Mouse (Mus musculus) MEL (cell line): ENCODE measurements at regions not wholly inside any gene's neighbourhood (a gene's known extent, or its start where the extent isn't known, plus 50 kb on each side); places are given as distances from the start of the nearest gene placed in this dataset.
A peak's percentile ranks its signal among the peaks of the same experiment; 100 is the strongest.

Experiments
- DNase-seq: peaks from one replicate; pipeline ENCODE4 v3.0.0; 2011; ENCODE audit warnings: low read depth, low spot score
- H3K27ac ChIP-seq: 2 replicates; pipeline ENCODE4 v1.5.1; 2012; ENCODE audit warnings: low read depth, mild to moderate bottlenecking, control low read depth, low read length, moderate library complexity; ENCODE audit not compliant: control insufficient read depth
- H3K27me3 ChIP-seq, 2 experiments: fragments of 150-350 bp in 1 of 2; sonication (generic) in 1 of 2; 2 replicates each; pipeline ENCODE4 v1.6.1; 2012; ENCODE audit warnings: low read length in 2 of 2, mild to moderate bottlenecking in 2 of 2, improper control_type of control experiment in 1 of 2, moderate library complexity in 1 of 2; ENCODE audit not compliant: insufficient read depth in 2 of 2, control insufficient read depth in 1 of 2
- H3K36me3 ChIP-seq, 2 experiments: 2 replicates each; pipeline ENCODE4 v1.6.1; 2012 to 2014; ENCODE audit warnings: low read length in 2 of 2, improper control_type of control experiment in 1 of 2, inconsistent platforms in 1 of 2, mild to moderate bottlenecking in 1 of 2; ENCODE audit not compliant: insufficient read depth in 2 of 2, control insufficient read depth in 1 of 2
- H3K4me1 ChIP-seq, 2 experiments: fragments of 150-350 bp in 1 of 2; sonication (generic) in 1 of 2; 2 replicates each; pipeline ENCODE4 v1.6.1; 2012; ENCODE audit warnings: low read length in 2 of 2, improper control_type of control experiment in 1 of 2, mild to moderate bottlenecking in 1 of 2; ENCODE audit not compliant: insufficient read depth in 2 of 2, control insufficient read depth in 1 of 2
- H3K4me3 ChIP-seq, 2 experiments: fragments of 150-350 bp in 1 of 2; sonication (generic) in 1 of 2; 2 replicates each; pipeline ENCODE4 v1.5.1; 2012; ENCODE audit warnings: low read depth in 2 of 2, low read length in 2 of 2, mild to moderate bottlenecking in 2 of 2, moderate library complexity in 2 of 2, control low read depth in 1 of 2, improper control_type of control experiment in 1 of 2; ENCODE audit not compliant: control insufficient read depth in 1 of 2, insufficient read depth in 1 of 2
- H3K79me2 ChIP-seq: 2 replicates; pipeline ENCODE4 v1.6.1; 2012; ENCODE audit warnings: mild to moderate bottlenecking, low read length, moderate library complexity; ENCODE audit not compliant: control insufficient read depth, poor library complexity, insufficient read depth
- H3K9ac ChIP-seq: 2 replicates; pipeline ENCODE4 v1.6.1; 2012; ENCODE audit warnings: low read depth, mild to moderate bottlenecking, control low read depth, low read length, moderate library complexity; ENCODE audit not compliant: control insufficient read depth, poor library complexity, severe bottlenecking
- H3K9me3 ChIP-seq: fragments of 150-350 bp; sonication (generic); replicated peaks from 2 replicates; pipeline ENCODE4 v1.6.1; 2012; ENCODE audit warnings: mild to moderate bottlenecking, low read length, improper control_type of control experiment, moderate library complexity; ENCODE audit not compliant: insufficient read depth
- CHD1 ChIP-seq: IDR thresholded peaks from 2 replicates; pipeline ENCODE4 v1.6.1; 2012; ENCODE audit warnings: low read depth, mild to moderate bottlenecking, inconsistent platforms, low read length, improper control_type of control experiment
- CHD2 ChIP-seq: IDR thresholded peaks from 2 replicates; pipeline ENCODE4 v1.6.1; 2011; ENCODE audit warnings: low read length, improper control_type of control experiment
- CTCF ChIP-seq, 3 experiments: IDR thresholded peaks in 2 of 3; conservative IDR thresholded peaks in 1 of 3; 2 replicates each; pipeline ENCODE4 v1.5.1; 2011 to 2012; ENCODE audit warnings: low read length in 3 of 3, low read depth in 2 of 3, mild to moderate bottlenecking in 2 of 3, improper control_type of control experiment in 1 of 3, inconsistent platforms in 1 of 3, mixed read lengths in 1 of 3, moderate library complexity in 1 of 3; ENCODE audit not compliant: control insufficient read depth in 1 of 3, insufficient read depth in 1 of 3, poor library complexity in 1 of 3, severe bottlenecking in 1 of 3
- E2F4 ChIP-seq: IDR thresholded peaks from 2 replicates; pipeline ENCODE4 v1.6.1; 2011; ENCODE audit warnings: low read depth, low read length, improper control_type of control experiment, borderline replicate concordance
- ELF1 ChIP-seq: IDR thresholded peaks from 2 replicates; pipeline ENCODE4 v1.6.1; 2014; ENCODE audit warnings: low read depth, mild to moderate bottlenecking, inconsistent platforms, low read length, improper control_type of control experiment, moderate library complexity
- EP300 ChIP-seq, 2 experiments: IDR thresholded peaks; 2 replicates each; pipeline ENCODE4 v1.6.1; 2011; ENCODE audit warnings: improper control_type of control experiment in 2 of 2, low read length in 2 of 2, low read depth in 1 of 2, mild to moderate bottlenecking in 1 of 2
- ETS1 ChIP-seq: IDR thresholded peaks from 2 replicates; pipeline ENCODE4 v1.6.1; 2012; ENCODE audit warnings: low read depth, mild to moderate bottlenecking, inconsistent platforms, low read length, improper control_type of control experiment, moderate library complexity
- GABPA ChIP-seq: IDR thresholded peaks from 2 replicates; pipeline ENCODE4 v1.6.1; 2012; ENCODE audit warnings: low read depth, mild to moderate bottlenecking, inconsistent platforms, low read length, improper control_type of control experiment, moderate library complexity
- GATA1 ChIP-seq: IDR thresholded peaks from 2 replicates; pipeline ENCODE4 v1.6.1; 2011; ENCODE audit warnings: low read depth, low read length, improper control_type of control experiment
- HCFC1 ChIP-seq: IDR thresholded peaks from 2 replicates; pipeline ENCODE4 v1.6.1; 2012; ENCODE audit warnings: low read depth, mild to moderate bottlenecking, inconsistent platforms, low read length, improper control_type of control experiment, moderate library complexity
- JUND ChIP-seq: IDR thresholded peaks from 2 replicates; pipeline ENCODE4 v1.6.1; 2011; ENCODE audit warnings: low read depth, mild to moderate bottlenecking, improper control_type of control experiment, low read length
- KAT2A ChIP-seq: conservative IDR thresholded peaks from 2 replicates; pipeline ENCODE4 v1.6.1; 2012; ENCODE audit warnings: low read depth, low read length, improper control_type of control experiment, inconsistent platforms
- MAFK ChIP-seq: IDR thresholded peaks from 2 replicates; pipeline ENCODE4 v1.6.1; 2011; ENCODE audit warnings: low read depth, mild to moderate bottlenecking, low read length, improper control_type of control experiment, borderline replicate concordance
- MAX ChIP-seq: IDR thresholded peaks from 2 replicates; pipeline ENCODE4 v1.6.1; 2011; ENCODE audit warnings: low read length, improper control_type of control experiment
- MAZ ChIP-seq: IDR thresholded peaks from 2 replicates; pipeline ENCODE4 v1.6.1; 2012; ENCODE audit warnings: low read depth, mild to moderate bottlenecking, inconsistent platforms, low read length, improper control_type of control experiment
- MEF2A ChIP-seq: IDR thresholded peaks from 2 replicates; pipeline ENCODE4 v1.6.1; 2014; ENCODE audit warnings: low read depth, mild to moderate bottlenecking, inconsistent platforms, low read length, improper control_type of control experiment; ENCODE audit not compliant: poor library complexity, insufficient replicate concordance, severe bottlenecking; ENCODE audit errors: extremely low read depth
- MXI1 ChIP-seq: IDR thresholded peaks from 2 replicates; pipeline ENCODE4 v1.6.1; 2011; ENCODE audit warnings: mild to moderate bottlenecking, low read depth, low read length, improper control_type of control experiment
- MYB ChIP-seq: IDR thresholded peaks from 2 replicates; pipeline ENCODE4 v1.6.1; 2011; ENCODE audit warnings: mild to moderate bottlenecking, low read depth, low read length, improper control_type of control experiment
- MYC ChIP-seq: IDR thresholded peaks from 2 replicates; pipeline ENCODE4 v1.6.1; 2011; ENCODE audit warnings: low read depth, mild to moderate bottlenecking, low read length, improper control_type of control experiment, moderate library complexity
- NELFE ChIP-seq: IDR thresholded peaks from 2 replicates; pipeline ENCODE4 v1.6.1; 2011; ENCODE audit warnings: low read depth, low read length, improper control_type of control experiment
- NRF1 ChIP-seq: IDR thresholded peaks from 2 replicates; pipeline ENCODE4 v1.6.1; 2014; ENCODE audit warnings: low read depth, mild to moderate bottlenecking, inconsistent platforms, low read length, improper control_type of control experiment, moderate library complexity; ENCODE audit not compliant: poor library complexity, insufficient read depth, severe bottlenecking
- POLR2A ChIP-seq, 2 experiments: IDR thresholded peaks; 2 replicates each; pipeline ENCODE4 v1.6.1; 2011 to 2012; ENCODE audit warnings: low read length in 2 of 2, mild to moderate bottlenecking in 2 of 2, control low read depth in 1 of 2, improper control_type of control experiment in 1 of 2, low read depth in 1 of 2, moderate library complexity in 1 of 2; ENCODE audit not compliant: control insufficient read depth in 1 of 2, insufficient read depth in 1 of 2, poor library complexity in 1 of 2
- POLR2AphosphoS2 ChIP-seq: IDR thresholded peaks from 2 replicates; pipeline ENCODE4 v1.6.1; 2011; ENCODE audit warnings: low read length, improper control_type of control experiment
- POLR2AphosphoS5 ChIP-seq: IDR thresholded peaks from 2 replicates; pipeline ENCODE4 v1.6.1; 2012; ENCODE audit warnings: low read depth, borderline replicate concordance, mild to moderate bottlenecking, inconsistent platforms, low read length, moderate library complexity, mixed read lengths
- RAD21 ChIP-seq: IDR thresholded peaks from 2 replicates; pipeline ENCODE4 v1.6.1; 2011; ENCODE audit warnings: mild to moderate bottlenecking, low read depth, low read length, improper control_type of control experiment
- RCOR1 ChIP-seq: IDR thresholded peaks from 2 replicates; pipeline ENCODE4 v1.6.1; 2012; ENCODE audit warnings: low read depth, mild to moderate bottlenecking, inconsistent platforms, low read length, improper control_type of control experiment
- SIN3A ChIP-seq: IDR thresholded peaks from 2 replicates; pipeline ENCODE4 v1.6.1; 2012; ENCODE audit warnings: low read length, improper control_type of control experiment, inconsistent platforms
- SMC3 ChIP-seq: IDR thresholded peaks from 2 replicates; pipeline ENCODE4 v1.6.1; 2011; ENCODE audit warnings: low read depth, low read length, improper control_type of control experiment
- TCF12 ChIP-seq: IDR thresholded peaks from 2 replicates; pipeline ENCODE4 v1.6.1; 2014; ENCODE audit warnings: low read depth, mild to moderate bottlenecking, inconsistent platforms, low read length, improper control_type of control experiment, moderate library complexity
- UBTF ChIP-seq: IDR thresholded peaks from 2 replicates; pipeline ENCODE4 v1.6.1; 2012; ENCODE audit warnings: low read depth, mild to moderate bottlenecking, inconsistent platforms, low read length, improper control_type of control experiment, moderate library complexity, borderline replicate concordance; ENCODE audit not compliant: insufficient read depth
- USF1 ChIP-seq: IDR thresholded peaks from 2 replicates; pipeline ENCODE4 v1.6.1; 2014; ENCODE audit warnings: low read depth, mild to moderate bottlenecking, inconsistent platforms, low read length, improper control_type of control experiment, moderate library complexity
- USF2 ChIP-seq, 2 experiments: IDR thresholded peaks; 2 replicates each; pipeline ENCODE4 v1.6.1; 2011 to 2012; ENCODE audit warnings: improper control_type of control experiment in 2 of 2, low read length in 2 of 2, borderline replicate concordance in 1 of 2, inconsistent platforms in 1 of 2, low read depth in 1 of 2, mild to moderate bottlenecking in 1 of 2; ENCODE audit not compliant: insufficient read depth in 1 of 2
- ZC3H11A ChIP-seq: IDR thresholded peaks from 2 replicates; pipeline ENCODE4 v1.6.1; 2012; ENCODE audit warnings: low read depth, mild to moderate bottlenecking, inconsistent platforms, low read length, improper control_type of control experiment
- ZKSCAN1 ChIP-seq: IDR thresholded peaks from 2 replicates; pipeline ENCODE4 v1.6.1; 2012; ENCODE audit warnings: low read depth, mild to moderate bottlenecking, inconsistent platforms, low read length, improper control_type of control experiment, moderate library complexity
- ZMIZ1 ChIP-seq: IDR thresholded peaks from 2 replicates; pipeline ENCODE4 v1.6.1; 2012; ENCODE audit warnings: low read depth, mild to moderate bottlenecking, inconsistent platforms, low read length, improper control_type of control experiment, moderate library complexity
- ZNF384 ChIP-seq: IDR thresholded peaks from 2 replicates; pipeline ENCODE4 v1.6.1; 2012; ENCODE audit warnings: low read depth, mild to moderate bottlenecking, inconsistent platforms, low read length, improper control_type of control experiment

- no peaks in the 10 kb centered on the region for H3K9me3 ChIP-seq
- DNase-seq, result peak; percentile 84
- H3K36me3 ChIP-seq, result peaks cover 0 to 3% of the 10 kb centered on the region in 2 experiments; a peak in 2 of 4 replicates
- no peaks in the 10 kb centered on the region for H3K27me3 ChIP-seq
- H3K27ac ChIP-seq, result peak overlapping the region; percentile 49
- peak overlapping the region; percentile 66 for H3K9ac ChIP-seq
- peaks cover 2 to 3% of the 10 kb centered on the region in 2 experiments; a peak in 2 of 4 replicates for H3K4me1 ChIP-seq
- peak overlapping the region; percentile 74 to 79 for H3K4me3 ChIP-seq
- no peaks in the 10 kb centered on the region for H3K79me2 ChIP-seq
- TF ChIP-seq CHD1 (no peak), SMC3 (no peak; the same call in 1 of the 2 replicates), CTCF (IDR thresholded peaks at IDR 0.05 in 2 of 3, conservative IDR thresholded peaks at IDR 0.05 in 1 of 3; ENCODE audit: control insufficient read depth in 1 of 3, insufficient read depth in 1 of 3, low read depth in 2 of 3, low read length in 3 of 3, poor library complexity in 1 of 3, severe bottlenecking in 1 of 3) (no peak), ZC3H11A (no peak), JUND (0 out of 2 replicates have a peak, but pooled peaks have one; percentile 11), MAFK (no peak), E2F4 (no peak), ZNF384 (0 out of 2 replicates have a peak, but pooled peaks have one; percentile 12), SIN3A (peak; percentile 71; the same call in 1 of the 2 replicates), MYC (0 out of 2 replicates have a peak, but pooled peaks have one; percentile 35), EP300 (IDR thresholded peaks at IDR 0.05; ENCODE audit: low read depth in 1 of 2, low read length in 2 of 2) (peak; percentile 52 to 58), MAX (no peak; the same call in 1 of the 2 replicates), UBTF (no peak), GABPA (no peak), MAZ (0 out of 2 replicates have a peak, but pooled peaks have one; percentile 26), ETS1 (peak; percentile 46), ZKSCAN1 (no peak), CHD2 (no peak), RAD21 (no peak), MXI1 (peak; percentile 58; the same call in 1 of the 2 replicates), POLR2A (IDR thresholded peaks at IDR 0.05; ENCODE audit: control insufficient read depth in 1 of 2, insufficient read depth in 1 of 2, low read depth in 1 of 2, low read length in 2 of 2, poor library complexity in 1 of 2) (peak in 1 of 2 experiments; percentile 43; a peak in 1 of 4 replicates), POLR2AphosphoS2 (no peak), RCOR1 (no peak), HCFC1 (peak; percentile 62; the same call in 1 of the 2 replicates), TCF12 (peak; percentile 52; the same call in 1 of the 2 replicates), POLR2AphosphoS5 (no peak), ELF1 (peak; percentile 70; the same call in 1 of the 2 replicates), NRF1 (no peak), USF2 (IDR thresholded peaks at IDR 0.05; ENCODE audit: borderline replicate concordance in 1 of 2, insufficient read depth in 1 of 2, low read depth in 1 of 2, low read length in 2 of 2) (no peak), USF1 (peak; percentile 70), GATA1 (peak; percentile 51; the same call in 1 of the 2 replicates), ZMIZ1 (0 out of 2 replicates have a peak, but pooled peaks have one; percentile 49), MYB (no peak), NELFE (peak; percentile 41; the same call in 1 of the 2 replicates), KAT2A (no peak), MEF2A (no peak)
These were observed 58.1 kb upstream of the Tcf12 start for GRCm38 (mm10) chr9:72169728-72170188.
